Mouse (Mus musculus) megakaryocyte, adult 5-6 weeks (primary cell): ENCODE measurements around the gene Mpnd. TPM values are rescaled to one million over a fixed set of nuclear protein-coding genes. Genes with fewer than 3 reads are reported as not detected.
A peak's percentile ranks its signal among the peaks of the same experiment; 100 is the strongest.

Source experiments
- ATAC-seq: 2 replicates; pipeline ENCODE4 v1.8.0; 2016; ENCODE audit warnings: mild to moderate bottlenecking, inconsistent platforms; ENCODE audit not compliant: poor library complexity, severe bottlenecking
- total RNA-seq, 2 experiments: library from RNA; stranded (forward) in 1 of 2; stranded (reverse) in 1 of 2; fragments of 153-499, 151-499 nt in 1 of 2; fragments of 221-1000, 200-1000 nt in 1 of 2; gene quantifications; 2 replicates each; pipeline versions ENCODE4 v1.2.3 to v1.2.4; 2015 to 2017

Mpnd gene
- total RNA-seq, 2 experiments from 2014 or later = 23.2 to 95.5 TPM

DNA sequence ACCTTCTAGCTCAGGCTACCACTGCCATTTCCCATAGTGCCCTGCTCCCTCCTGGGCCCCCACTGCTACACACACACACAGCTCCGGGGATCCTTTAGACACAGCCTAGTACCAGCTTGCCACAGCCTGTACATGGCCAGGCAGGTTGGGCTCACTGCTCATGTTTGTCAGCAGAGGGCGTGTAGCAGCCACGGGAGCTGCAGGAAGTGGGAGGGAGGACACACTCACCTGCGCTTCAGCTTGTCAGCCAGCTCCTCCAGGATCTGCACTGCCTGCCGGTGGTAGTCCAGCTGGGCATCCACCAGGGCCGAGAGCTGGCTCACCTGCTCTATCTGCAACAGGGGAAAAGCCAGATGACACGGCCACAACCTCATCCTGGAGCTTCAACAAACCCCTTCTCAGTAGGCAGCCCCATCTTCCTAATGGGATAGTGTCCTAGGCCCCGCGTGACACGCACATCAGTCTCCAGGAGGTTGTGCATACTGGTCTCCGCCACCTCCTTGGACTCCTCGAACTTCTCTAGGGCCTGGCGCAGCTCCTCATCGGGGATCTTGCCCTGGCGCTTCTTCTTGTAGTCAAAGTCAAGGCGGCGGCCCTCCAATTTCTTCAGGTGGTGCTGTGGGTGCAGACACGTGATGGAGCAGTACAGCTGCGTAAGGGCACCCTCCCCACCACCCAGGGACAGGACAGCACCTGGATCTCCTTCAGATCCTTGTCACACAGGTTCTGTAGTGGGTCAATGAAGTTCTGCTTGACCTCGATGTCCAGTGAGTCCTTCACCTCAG lies 13.0 kb downstream of the Mpnd start:
- ATAC-seq = peak; percentile 39; the same call in 1 of the 2 replicates

DNA sequence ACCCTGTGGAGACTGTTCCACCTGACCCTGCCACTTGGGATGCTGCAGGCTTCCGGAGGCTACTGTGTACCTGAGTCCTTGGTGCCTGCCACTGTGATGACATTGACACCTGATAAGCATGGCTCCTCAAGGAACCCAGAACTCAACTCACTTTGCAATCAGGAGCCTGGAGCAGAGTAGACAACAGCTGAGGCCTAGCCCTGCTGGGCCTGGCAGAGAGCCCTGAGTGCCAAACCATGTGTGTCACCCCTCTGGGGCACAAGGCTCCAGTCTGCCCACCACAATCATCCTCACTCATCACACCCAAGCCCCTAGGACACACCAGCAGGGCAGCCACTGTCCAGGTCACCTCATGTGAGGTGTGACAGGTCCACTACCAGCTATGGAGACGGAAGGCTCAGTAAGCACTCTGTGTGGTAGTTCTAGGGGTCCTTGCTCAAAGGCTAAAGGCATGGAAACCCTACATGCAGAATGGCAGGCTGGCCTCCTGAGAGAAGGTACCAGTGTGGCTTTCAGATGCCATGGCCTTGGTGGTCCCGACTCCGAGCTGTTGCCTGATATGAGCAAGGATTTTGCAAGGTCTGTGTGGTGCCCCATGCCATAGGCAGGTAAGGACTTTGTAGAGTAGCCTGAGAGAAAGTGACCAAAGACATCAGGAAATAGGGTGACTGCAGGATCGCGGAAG lies 15.0 kb downstream of the Mpnd start:
- ATAC-seq = no peak

DNA sequence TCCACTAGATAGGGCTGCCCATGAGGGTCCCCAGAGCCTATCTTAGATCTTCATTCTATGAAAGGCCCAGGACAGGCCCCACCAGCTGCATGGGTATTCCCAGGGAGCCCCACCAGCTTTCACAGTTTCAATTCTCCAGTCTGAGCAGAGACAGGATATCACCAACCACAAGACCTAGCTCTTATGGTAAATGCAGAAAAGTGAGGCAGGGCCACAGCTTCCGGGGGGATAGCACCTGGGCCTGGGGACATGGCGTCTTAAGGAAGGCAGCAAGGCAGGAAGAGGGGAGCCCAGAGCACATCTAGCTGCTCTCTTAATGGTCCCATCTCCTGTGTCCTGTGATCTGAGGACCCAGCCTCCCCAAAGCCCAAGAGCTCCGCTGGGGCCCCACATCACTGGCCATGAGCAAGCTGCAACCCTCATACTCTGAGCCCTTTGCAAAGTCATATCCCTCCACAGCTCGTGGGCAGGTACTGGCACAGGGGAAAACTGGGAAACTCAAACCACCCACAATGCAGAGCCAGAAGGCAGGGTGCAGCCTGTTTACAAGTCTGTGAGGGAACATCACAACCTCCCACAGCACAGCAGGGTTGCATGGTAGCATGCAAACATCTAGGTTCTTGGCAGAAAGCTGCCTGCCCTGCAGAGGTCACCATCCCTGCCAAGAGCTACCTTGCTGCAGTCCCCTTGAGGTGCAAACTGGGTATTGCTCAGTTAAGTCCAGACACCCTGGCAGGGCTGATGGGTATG lies 15.8 kb downstream of the Mpnd start:
- peak; percentile 25 for ATAC-seq

GRCm38 (mm10) chr17:56022131-56022988 lies 16.8 kb downstream of the Mpnd start:
- no peak for ATAC-seq

DNA sequence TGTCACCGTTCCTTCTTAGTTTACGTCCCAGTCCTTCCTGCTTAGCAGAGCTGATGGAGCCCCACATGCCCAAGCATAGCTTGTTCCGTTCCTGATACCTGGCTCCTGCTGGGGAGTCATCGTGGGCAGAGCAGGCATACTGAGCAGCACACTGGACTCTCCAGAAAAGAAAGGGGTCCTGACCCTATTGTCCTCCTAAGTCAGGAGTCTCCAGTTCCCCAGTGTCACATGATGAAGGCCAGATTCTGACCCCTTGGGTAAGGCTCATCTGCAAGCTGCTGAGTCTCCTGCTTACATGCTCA lies 17.4 kb downstream of the Mpnd start:
- ATAC-seq = no peak

GRCm38 (mm10) chr17:56023386-56023785 lies 17.9 kb downstream of the Mpnd start:
- peak; percentile 87 for ATAC-seq

- ATAC-seq = no peak
Observed at GRCm38 (mm10) chr17:56024476-56024875, 19.0 kb downstream of the Mpnd start.

DNA sequence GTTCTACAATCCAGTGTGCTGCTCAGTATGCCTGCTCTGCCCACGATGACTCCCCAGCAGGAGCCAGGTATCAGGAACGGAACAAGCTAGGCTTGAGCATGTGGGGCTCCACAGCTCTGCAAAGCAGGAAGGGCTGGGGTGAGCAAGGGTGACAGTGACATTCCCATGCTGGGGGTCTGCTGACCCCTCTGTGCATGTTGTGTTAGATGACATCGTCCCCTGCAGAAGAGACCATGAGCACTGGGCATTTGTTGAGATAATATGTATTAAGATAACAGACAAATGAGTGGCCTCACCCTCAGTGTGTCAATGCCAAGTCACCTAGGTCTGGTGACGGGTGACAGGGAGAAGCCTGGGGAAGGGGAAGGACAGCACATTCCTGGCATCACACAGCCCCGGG lies 19.4 kb downstream of the Mpnd start:
- ATAC-seq = no peak

- ATAC-seq = no peak
Observed at GRCm38 (mm10) chr17:56026303-56026702, 20.8 kb downstream of the Mpnd start.

GRCm38 (mm10) chr17:56026881-56027280 lies 21.4 kb downstream of the Mpnd start:
- ATAC-seq = no peak

DNA sequence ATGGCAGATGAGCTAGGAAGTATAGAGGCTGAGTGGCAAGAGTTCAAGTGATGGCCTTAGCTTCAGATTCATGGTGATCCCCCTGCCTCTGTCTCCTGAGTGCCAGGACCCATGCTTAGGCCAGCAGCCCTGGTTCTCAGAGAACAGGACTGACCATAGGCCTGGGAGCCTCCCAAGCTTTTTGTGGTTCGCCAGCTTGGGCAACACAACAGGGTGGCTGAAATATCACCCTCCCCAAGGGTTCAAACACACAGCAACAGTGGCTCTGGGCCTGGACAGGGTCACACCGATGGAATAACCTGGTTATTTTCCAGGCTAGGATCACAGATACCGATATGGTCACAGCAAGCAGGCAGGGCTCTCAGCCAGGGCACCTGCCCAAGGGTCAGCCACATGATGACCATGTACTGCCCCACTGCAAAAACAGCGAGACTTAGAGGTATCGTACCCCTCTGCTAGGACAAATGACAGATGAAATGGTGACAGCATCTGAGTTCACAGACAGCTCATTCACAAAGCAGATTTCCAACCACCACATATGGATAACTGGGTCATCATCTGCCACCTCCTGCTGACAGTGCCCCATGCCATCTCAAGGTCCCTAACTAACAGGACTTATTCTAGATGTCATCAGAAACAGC lies 22.4 kb downstream of the Mpnd start:
- ATAC-seq = no peak

DNA sequence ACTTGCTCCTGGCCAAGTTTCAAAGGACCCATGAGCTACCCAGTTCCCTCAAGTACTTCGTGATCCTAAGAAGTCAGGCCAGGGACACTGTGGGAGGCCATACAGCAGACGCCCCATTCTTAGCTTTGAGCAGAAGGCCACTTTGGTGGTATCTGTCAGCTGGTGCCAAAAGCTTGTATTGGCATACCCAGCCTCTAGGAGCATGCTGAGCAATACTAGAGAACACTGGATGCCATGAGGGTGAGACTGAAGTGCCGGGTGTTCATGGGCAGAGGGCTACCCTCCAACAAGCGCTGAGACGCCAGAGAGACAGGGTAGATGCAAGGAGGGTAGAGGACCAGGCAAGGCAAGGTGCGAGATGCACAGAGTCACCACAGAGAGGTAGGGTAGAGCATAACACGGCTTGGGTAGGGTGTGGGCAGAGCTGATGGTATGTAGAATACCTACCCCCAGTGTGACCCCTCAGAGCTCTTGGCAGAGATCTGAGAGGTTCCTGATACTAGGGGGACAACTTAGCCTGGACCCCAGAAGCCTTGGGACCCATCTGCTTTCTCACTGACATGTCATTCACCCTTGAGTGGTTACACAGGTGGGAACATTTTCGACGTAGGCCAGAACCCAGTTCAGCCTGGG lies 24.8 kb downstream of the Mpnd start:
- ATAC-seq = no peak

GRCm38 (mm10) chr17:56030919-56031318 lies 25.4 kb downstream of the Mpnd start:
- ATAC-seq = peak; percentile 68

DNA sequence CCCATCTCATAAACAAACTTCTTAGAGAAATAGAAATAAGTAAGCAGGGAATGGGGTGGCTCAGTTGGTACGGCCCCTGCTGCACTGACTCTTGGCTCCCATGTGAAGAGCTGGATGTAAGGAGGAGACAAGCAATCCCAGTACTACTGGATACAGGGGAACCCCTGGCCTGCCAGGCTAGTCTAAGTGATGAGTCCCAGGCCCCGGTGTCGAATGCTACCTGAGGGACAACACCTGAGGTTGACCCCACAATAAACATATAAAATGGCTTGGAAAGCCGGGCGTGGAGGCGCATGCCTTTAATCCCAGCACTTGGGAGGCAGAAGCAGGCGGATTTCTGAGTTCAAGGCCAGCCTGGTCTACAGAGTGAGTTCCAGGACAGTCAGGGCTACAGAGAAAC lies 25.9 kb downstream of the Mpnd start:
- no peak for ATAC-seq

- no peak for ATAC-seq
Observed at GRCm38 (mm10) chr17:56032127-56032733, 26.7 kb downstream of the Mpnd start.

- ATAC-seq = peak; percentile 26
Observed at GRCm38 (mm10) chr17:56032831-56033230, 27.3 kb downstream of the Mpnd start.

- no peak for ATAC-seq
Observed at GRCm38 (mm10) chr17:56034040-56034725, 28.7 kb downstream of the Mpnd start.

DNA sequence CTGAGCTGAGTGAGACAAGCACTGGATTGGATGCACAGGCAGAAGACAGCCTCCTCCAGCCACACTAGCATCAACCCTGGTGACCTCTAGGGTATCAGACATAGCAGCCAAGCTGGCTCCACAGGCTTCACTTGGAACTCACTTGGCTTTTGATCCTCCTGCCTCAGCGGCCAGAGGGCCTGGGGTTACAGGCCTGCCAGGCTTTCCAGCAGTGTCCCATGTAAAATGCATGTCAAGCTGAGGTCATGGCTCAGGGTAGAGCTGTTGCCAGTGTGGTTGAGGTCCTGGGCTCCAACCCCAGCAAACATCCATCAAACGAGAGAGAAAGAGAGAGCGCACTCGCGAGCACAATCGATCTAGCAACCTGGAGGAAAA lies 29.2 kb downstream of the Mpnd start:
- no peak for ATAC-seq

- no peak for ATAC-seq
Observed at GRCm38 (mm10) chr17:56035216-56035615, 29.7 kb downstream of the Mpnd start.
